Mouse (Mus musculus): ENCODE results near the gene Thtpa. TPM values are rescaled to one million over a fixed set of nuclear protein-coding genes. Genes with fewer than 3 reads are reported as not detected.

The Thtpa gene
- polyA plus RNA-seq, 1 experiment from 2014 or later = 21.3 TPM

- ATAC-seq (ENCODE audit: insufficient number of reproducible peaks, low FRiP score, low TSS enrichment, low read depth) = no peak
- H3K4me3 ChIP-seq = no peak overlapping the region
- H3K4me2 ChIP-seq = no peak overlapping the region
- peaks cover 42% of the 10 kb centered on the region for H3K4me1 ChIP-seq
- no peaks in the 10 kb centered on the region for H3K36me3 ChIP-seq
- H3K27me3 ChIP-seq = peaks cover 53% of the 10 kb centered on the region
- 9% methylated on average over 21 of the region's 21 CpGs for WGBS
- H3K9me3 ChIP-seq = no peaks in the 10 kb centered on the region
- H3K27ac ChIP-seq = peak overlapping the region; percentile 33; the same call in 1 of the 2 replicates
- no peak overlapping the region for H3K9ac ChIP-seq
Measured at GRCm38 (mm10) chr14:55109048-55109873, 14.7 kb downstream of the Thtpa start.

DNA sequence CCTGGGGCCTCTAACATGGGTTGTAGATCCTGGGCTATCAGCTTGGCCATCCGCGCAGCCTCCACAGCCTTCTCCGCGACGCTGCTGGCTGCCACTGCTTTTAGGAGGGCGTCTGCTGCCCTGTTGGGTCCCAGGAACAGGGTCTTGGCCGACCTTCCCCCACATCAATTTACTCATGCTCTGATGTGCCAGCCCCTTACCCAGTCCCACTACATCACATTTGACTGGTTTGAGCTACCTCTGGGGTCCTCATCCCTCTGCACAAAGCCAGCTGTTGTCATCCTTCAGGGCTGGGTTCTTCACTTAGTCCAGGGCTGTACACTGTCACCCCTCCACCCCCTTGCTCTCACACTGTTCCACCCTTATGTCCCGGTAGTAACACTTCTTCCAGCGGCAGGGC lies 15.5 kb downstream of the Thtpa start:
- Histone ChIP-seq H3K36me3 (no peaks in the 10 kb centered on the region), H3K4me3 (no peak overlapping the region), H3K4me1 (peaks cover 46% of the 10 kb centered on the region), H3K9me3 (no peaks in the 10 kb centered on the region), H3K27ac (no peak overlapping the region), H3K9ac (no peak overlapping the region), H3K4me2 (no peak overlapping the region), H3K27me3 (peaks cover 61% of the 10 kb centered on the region)
- 31% methylated on average over 9 of the region's 9 CpGs for WGBS
- ATAC-seq (ENCODE audit: insufficient number of reproducible peaks, low FRiP score, low TSS enrichment, low read depth) = no peak

DNA sequence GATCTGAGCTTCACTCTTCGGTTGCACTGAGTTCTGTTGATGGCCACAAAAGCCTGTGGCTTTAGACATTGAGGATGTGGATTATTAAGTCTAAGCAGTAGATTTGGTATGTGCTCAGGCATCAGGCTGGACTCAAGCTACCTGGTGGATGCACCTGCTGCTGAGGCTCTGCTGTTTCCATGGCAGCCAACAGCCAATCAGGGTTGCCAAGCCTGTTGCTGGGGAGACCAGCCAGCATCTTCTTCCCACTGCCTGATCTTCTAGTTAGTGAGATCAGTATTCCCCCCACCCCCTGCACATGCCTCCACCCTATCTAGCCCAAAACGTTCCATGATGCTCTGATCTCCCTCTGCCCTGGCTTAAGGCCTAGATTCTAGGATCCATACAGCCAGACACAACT lies 17.1 kb downstream of the Thtpa start:
- WGBS = 65% methylated on average over 2 of the region's 2 CpGs
- no peaks in the 10 kb centered on the region for H3K36me3 ChIP-seq
- no peak overlapping the region for H3K9ac ChIP-seq
- no peak overlapping the region for H3K4me3 ChIP-seq
- ATAC-seq (ENCODE audit: insufficient number of reproducible peaks, low FRiP score, low TSS enrichment, low read depth) = no peak
- no peaks in the 10 kb centered on the region for H3K9me3 ChIP-seq
- peaks cover 73% of the 10 kb centered on the region for H3K27me3 ChIP-seq
- peaks cover 52% of the 10 kb centered on the region for H3K4me1 ChIP-seq
- H3K27ac ChIP-seq = no peak overlapping the region
- H3K4me2 ChIP-seq = no peak overlapping the region

GRCm38 (mm10) chr14:55113351-55113974 lies 18.9 kb downstream of the Thtpa start:
- 0 out of 2 replicates have a peak overlapping the region, but pooled peaks have one; percentile 5 for H3K4me2 ChIP-seq
- peak overlapping the region; percentile 54; the same call in 1 of the 2 replicates for H3K4me3 ChIP-seq
- ATAC-seq (ENCODE audit: insufficient number of reproducible peaks, low FRiP score, low TSS enrichment, low read depth) = no peak
- no peak overlapping the region for H3K27ac ChIP-seq
- no peaks in the 10 kb centered on the region for H3K36me3 ChIP-seq
- peaks cover 77% of the 10 kb centered on the region for H3K27me3 ChIP-seq
- H3K4me1 ChIP-seq = peaks cover 51% of the 10 kb centered on the region
- no peaks in the 10 kb centered on the region for H3K9me3 ChIP-seq
- H3K9ac ChIP-seq = no peak overlapping the region
- WGBS = 67% methylated on average over 51 of the region's 51 CpGs

- no peak for ATAC-seq (ENCODE audit: insufficient number of reproducible peaks, low FRiP score, low TSS enrichment, low read depth)
- Histone ChIP-seq H3K4me3 (peak overlapping the region; percentile 54), H3K4me2 (peak overlapping the region; percentile 100), H3K4me1 (peaks cover 45% of the 10 kb centered on the region), H3K36me3 (no peaks in the 10 kb centered on the region), H3K9ac (no peak overlapping the region), H3K27me3 (peaks cover 77% of the 10 kb centered on the region), H3K9me3 (no peaks in the 10 kb centered on the region), H3K27ac (no peak overlapping the region)
- WGBS = 8% methylated on average over 26 of the region's 26 CpGs
Measured at GRCm38 (mm10) chr14:55113975-55114645, 19.5 kb downstream of the Thtpa start.

GRCm38 (mm10) chr14:55114759-55115701 lies 20.4 kb downstream of the Thtpa start:
- Histone ChIP-seq H3K9me3 (no peaks in the 10 kb centered on the region), H3K27ac (no peak overlapping the region), H3K4me2 (peak overlapping the region; percentile 100), H3K4me1 (peaks cover 36% of the 10 kb centered on the region), H3K36me3 (no peaks in the 10 kb centered on the region), H3K9ac (peak overlapping the region; percentile 44), H3K4me3 (peak overlapping the region; percentile 54), H3K27me3 (peaks cover 69% of the 10 kb centered on the region)
- peak; percentile 45 for ATAC-seq (ENCODE audit: insufficient number of reproducible peaks, low FRiP score, low TSS enrichment, low read depth)
- under 1% methylated on average over 71 of the region's 78 CpGs for WGBS

- H3K27ac ChIP-seq = no peak overlapping the region
- no peaks in the 10 kb centered on the region for H3K36me3 ChIP-seq
- peak overlapping the region; percentile 100 for H3K4me2 ChIP-seq
- H3K4me3 ChIP-seq = peak overlapping the region; percentile 54
- no peaks in the 10 kb centered on the region for H3K9me3 ChIP-seq
- H3K4me1 ChIP-seq = peaks cover 35% of the 10 kb centered on the region
- ATAC-seq (ENCODE audit: insufficient number of reproducible peaks, low FRiP score, low TSS enrichment, low read depth) = no peak; the same call in 1 of the 2 replicates
- peaks cover 61% of the 10 kb centered on the region for H3K27me3 ChIP-seq
- H3K9ac ChIP-seq = no peak overlapping the region
- WGBS = under 1% methylated on average over 8 of the region's 8 CpGs
Measured at GRCm38 (mm10) chr14:55115846-55116245, 21.3 kb downstream of the Thtpa start.

DNA sequence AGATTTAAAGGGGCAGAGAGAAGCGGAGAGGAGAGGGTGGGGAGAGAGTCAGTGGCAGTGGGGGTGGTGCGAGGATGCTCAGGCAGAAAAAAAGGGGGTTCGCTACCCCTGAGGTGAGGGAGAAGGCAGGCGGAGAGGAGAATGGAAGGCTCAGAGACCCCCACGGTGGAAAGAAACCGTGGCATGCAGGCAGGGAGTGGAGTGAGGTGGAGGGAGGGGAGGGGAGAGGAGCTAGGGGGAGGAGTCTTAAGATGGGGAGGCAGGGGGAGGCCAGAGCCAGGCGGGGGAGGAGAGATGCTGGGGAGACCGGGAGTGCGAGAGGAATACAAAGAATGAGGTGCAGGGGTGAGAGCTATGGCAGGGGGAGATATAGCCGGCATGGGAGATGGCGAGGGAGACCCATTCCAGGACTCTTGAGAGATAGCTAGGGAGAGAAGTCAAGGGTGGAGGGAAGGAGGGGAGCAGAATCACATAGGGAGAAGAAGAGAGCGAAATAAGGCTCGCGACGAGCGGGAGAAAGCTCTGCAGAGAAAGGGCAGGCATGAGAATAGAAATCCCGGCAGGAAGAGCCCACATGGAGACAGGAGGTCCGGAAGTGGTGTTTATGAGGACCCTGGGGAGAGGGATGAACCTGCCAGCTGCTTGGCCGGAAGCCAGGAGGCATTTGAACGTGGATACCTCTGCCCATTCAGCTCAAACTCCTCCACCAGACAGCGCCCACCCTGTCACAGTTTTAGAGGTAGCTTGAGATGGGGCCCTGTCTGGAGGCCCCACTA lies 22.0 kb downstream of the Thtpa start, which contains the start of gene Jph4:
Jph4 (minus strand) TSS at position 511 of the 776 bp plus-strand sequence.
- Histone ChIP-seq H3K9ac (no peak within 1 kb of the TSS), H3K4me1 (peaks cover 35% of the 10 kb centered on the region), H3K4me2 (peak within 1 kb of the TSS; percentile 100), H3K27ac (peak within 1 kb of the TSS; percentile 50; the same call in 1 of the 2 replicates), H3K9me3 (no peaks in the 10 kb centered on the region), H3K36me3 (no peaks in the 10 kb centered on the region), H3K4me3 (peak within 1 kb of the TSS; percentile 54), H3K27me3 (peaks cover 53% of the 10 kb centered on the region)
- ATAC-seq (ENCODE audit: insufficient number of reproducible peaks, low FRiP score, low TSS enrichment, low read depth) = no peak
- WGBS = 5% methylated on average over 21 of the region's 21 CpGs

GRCm38 (mm10) chr14:55118852-55119251 lies 24.3 kb downstream of the Thtpa start:
- WGBS = 63% methylated on average over 4 of the region's 4 CpGs
- Histone ChIP-seq H3K4me3 (no peak overlapping the region), H3K4me2 (no peak overlapping the region), H3K36me3 (no peaks in the 10 kb centered on the region), H3K9ac (no peak overlapping the region), H3K27me3 (peaks cover 32% of the 10 kb centered on the region), H3K9me3 (no peaks in the 10 kb centered on the region), H3K4me1 (peaks cover 45% of the 10 kb centered on the region), H3K27ac (no peak overlapping the region)
- ATAC-seq (ENCODE audit: insufficient number of reproducible peaks, low FRiP score, low TSS enrichment, low read depth) = no peak

DNA sequence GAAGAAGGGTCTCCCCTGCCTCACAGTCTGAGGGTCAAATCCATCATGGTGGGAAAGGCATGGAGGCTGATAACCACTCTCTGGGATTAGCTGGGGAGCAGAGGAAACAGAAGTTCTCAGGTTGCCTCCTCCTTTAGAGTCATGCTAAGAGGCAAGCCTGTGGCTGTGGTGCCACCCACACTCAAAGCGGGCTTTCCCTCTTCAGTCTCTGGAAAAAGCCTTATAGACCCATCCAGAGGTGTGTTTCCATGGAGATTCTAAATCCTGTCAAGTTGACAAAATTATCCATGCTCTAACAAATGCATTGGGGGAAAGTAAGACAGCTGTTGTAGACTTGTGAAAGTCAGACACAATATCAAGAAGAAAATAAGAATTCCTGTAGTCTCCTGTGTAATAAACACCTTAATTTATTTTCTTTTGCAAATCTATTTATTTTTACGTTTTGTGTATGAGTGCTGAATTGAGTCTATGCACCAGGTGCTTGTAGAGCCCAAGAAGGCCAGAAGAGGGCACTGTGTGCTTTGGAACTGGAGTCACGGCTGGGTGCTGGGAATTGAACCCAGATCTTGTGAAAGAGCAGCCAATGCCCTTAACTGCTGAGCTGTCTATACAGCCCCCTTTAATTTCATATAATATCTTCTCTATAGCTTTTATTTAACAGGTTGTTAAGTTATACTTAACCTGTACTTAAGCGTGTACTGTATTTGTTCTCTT lies 25.0 kb downstream of the Thtpa start:
- H3K9ac ChIP-seq = no peak overlapping the region
- WGBS = 69% methylated on average over 4 of the region's 4 CpGs
- no peak overlapping the region for H3K4me3 ChIP-seq
- H3K4me1 ChIP-seq = peaks cover 37% of the 10 kb centered on the region
- H3K27me3 ChIP-seq = peaks cover 25% of the 10 kb centered on the region
- no peaks in the 10 kb centered on the region for H3K36me3 ChIP-seq
- H3K27ac ChIP-seq = no peak overlapping the region
- no peak overlapping the region for H3K4me2 ChIP-seq
- ATAC-seq (ENCODE audit: insufficient number of reproducible peaks, low FRiP score, low TSS enrichment, low read depth) = no peak
- H3K9me3 ChIP-seq = no peaks in the 10 kb centered on the region
